Mouse (Mus musculus) spleen, postnatal 14 days (tissue): ENCODE data around the gene Ckmt2.

ENCODE experiments used
- DNase-seq, 2 experiments: peaks; one replicate each; pipeline ENCODE4 v3.0.0; 2021 to 2022; ENCODE audit warnings: low spot score in 2 of 2

Ckmt2 gene

DNA sequence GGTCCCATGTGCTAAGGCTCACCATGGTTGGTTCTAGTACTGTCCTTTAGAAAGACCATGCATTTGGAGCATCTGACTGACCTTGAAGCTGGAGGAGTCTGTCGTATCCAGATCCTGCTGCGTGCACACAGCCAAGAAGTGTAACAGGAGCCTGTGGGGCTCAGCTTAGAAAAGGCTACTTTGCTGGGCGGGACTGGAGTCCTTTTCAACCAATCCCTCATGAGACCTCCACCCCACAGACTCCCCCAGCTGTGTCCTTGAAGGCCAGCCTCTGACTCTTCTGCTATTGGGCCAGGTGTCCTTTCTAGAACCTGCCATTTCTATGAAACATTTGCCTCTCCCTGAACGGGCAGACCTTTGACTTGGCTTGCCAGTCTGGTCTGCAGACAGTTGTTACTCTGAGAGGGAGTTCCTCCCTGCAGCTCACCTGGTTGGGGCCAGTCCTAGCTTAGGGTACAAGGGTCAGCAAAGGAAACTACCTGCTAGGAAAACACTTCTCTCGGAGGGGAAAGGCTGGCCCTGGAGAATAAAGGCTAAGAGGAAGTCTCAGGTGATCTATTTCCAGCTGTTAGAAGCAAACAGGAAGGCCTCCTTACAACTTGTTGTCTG, at the start of gene Ckmt2:
Gene Ckmt2, minus strand, starts transcription at position 145 of the 609 bp plus-strand sequence.
- DNase-seq, result no peak

DNA sequence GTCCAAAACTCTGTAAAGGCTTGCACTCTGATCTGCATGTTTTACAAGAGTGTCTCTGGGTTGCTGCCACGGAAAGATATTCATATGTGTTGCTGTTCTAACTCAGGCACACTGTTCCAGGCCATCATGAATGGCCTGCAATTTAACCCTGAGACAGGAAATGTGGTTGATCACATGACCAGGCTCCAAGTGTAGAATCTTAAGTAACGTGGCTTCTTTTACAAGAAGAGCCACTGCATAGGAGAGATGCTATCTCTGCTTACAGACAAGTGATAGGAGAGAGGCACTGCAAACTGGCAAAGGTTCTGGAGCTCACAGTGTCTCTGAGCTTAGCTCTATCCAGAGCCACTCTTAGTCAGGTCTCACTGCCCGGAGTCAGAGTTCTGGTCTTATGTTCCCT, 44.3 kb upstream of the Ckmt2 start:
- DNase-seq, result no peak

DNA sequence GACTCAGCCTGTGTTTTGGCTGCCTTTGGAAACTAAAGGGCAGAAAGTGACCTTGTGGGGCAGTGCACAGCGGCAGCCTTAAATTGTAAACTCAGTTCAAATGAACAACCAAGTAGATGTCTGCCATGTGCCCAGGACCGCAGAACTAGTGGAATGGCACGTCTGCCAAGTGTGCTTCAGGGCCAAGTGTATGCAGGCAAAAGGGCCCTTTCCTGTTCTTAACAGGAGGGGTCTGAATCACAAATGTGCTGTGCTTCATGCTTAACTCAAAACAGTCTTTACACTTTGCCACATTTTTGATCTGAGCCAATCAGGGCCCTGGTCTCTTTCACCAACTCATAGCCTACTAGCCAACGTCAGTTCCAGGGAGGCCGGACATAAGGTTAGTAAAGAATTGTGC, 42.1 kb upstream of the Ckmt2 start:
- DNase-seq, result no peak

DNA sequence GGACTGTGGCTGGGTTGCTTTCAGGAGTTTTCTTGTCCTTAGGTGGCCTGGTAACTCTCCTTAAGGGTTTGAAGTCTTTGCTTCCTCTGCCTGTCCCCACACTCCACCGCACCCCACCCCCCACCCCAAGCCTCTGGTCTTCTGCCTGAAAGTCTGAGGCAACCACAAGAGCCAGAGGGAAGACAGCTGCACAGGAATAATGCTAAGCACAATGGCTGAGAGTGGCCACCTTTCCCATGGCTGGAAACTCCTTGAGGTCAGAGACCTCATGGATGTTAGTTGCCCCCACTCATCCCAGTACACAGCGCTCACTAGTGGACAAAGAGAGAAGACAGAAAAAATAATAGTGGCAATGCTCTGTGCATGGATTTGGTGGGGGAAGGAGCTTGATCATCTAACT, 41.1 kb upstream of the Ckmt2 start:
- no peak for DNase-seq

DNA sequence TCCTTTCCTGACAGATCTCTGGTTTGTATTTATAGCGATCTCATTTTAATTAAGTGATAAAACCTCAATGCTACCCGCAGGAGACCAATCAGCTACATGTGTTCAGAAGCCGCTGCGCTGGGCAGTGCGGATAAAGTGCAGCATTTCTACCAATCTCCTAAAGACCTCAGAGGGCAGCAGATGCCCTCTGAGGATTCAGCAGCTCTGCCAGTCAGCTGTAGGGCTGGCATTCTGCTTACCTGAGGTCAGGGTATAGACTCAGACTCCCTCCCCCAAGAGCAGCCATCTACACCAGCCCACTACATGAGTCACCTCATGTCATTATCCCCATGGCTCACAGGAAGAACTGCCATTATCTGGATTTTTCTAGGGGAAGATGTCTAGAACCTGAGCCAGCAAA, 39.6 kb upstream of the Ckmt2 start:
- DNase-seq, result no peak

DNA sequence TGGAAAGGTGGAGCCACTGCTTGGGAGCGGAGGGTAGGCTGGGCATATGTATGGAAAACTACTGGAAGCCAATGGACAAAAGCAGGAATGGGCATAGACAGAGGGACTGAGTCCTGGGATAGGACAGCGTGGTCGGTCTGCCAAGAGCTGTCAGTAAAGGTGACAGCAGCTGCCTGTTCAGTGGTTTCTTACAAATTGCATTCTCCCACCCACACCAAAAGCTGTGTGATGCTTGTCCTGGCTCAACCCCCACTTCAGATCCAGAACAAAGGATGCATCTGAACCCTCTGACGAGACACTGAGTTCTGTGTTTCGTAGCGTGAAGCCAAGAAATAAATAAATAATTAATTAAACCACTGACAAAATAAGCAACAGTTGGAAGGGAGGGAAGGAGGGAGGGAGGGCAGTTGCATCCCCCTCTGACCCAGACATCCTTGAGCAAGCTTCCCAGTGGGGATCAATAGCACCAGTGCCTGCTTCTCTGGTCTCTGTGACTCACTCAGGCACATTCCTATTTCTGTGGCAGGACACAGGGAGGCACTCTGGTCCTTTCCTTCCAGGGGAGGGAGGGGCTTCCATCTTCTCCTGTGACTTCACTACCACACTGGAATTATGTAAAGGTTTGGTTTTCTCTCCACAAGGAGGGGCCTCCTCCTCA, 39.0 kb upstream of the Ckmt2 start:
- no peak for DNase-seq

DNA sequence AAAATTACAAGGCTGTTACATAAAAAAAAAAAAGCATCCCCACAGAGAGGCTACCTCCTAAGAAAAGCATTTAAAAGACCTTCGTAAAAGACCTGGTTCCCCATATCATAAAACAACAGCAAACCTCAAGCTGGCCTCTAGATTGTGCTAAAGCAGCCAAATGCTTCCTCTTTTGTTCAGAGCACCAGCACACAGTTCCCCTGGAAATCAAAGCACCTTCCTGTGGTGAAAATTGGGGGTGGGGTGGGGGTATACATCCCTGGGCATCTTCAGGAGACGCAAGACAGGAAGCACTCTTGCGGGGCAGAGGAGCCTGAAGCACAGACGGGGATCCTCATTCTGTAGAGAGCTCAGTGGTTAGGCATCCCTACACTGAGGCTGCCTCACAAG, 38.5 kb upstream of the Ckmt2 start:
- no peak for DNase-seq

DNA sequence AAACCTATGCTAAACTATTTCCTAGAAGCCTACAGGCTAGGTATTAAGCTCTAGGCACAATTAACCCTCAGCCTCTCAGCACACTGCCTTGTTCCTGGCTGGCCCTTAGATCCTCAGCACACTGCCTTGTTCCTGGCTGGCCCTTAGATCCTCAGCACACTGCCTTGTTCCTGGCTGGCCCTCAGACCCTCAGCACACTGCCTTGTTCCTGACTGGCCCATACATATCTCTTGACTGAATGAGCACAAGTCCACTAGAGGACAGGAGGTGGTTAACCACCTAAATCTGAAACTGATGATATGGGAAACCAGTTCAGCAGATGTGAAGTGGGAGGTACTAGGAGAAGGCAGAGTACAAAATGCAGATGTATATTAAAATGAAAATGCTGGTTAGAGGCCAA, 35.0 kb upstream of the Ckmt2 start:
- DNase-seq, result no peak

DNA sequence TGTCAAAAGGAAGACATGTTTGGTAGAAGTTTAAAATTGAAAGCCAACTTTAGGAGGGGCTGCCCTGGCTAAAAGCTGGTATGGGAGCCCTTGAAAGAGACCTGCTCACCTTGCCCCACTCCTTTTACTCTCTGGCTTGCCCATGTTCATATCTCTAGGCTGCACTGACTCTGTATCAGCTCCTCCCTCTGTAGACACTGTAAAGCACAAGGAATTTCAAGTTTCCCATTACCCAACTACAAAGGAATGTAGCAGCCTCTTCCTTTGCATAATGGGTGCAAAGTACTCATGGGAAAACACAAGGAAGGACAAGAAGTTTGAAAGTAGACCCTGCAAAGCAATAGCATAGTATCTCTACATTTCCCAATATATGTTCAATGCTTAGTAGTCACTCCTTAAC, 34.5 kb upstream of the Ckmt2 start:
- no peak for DNase-seq

DNA sequence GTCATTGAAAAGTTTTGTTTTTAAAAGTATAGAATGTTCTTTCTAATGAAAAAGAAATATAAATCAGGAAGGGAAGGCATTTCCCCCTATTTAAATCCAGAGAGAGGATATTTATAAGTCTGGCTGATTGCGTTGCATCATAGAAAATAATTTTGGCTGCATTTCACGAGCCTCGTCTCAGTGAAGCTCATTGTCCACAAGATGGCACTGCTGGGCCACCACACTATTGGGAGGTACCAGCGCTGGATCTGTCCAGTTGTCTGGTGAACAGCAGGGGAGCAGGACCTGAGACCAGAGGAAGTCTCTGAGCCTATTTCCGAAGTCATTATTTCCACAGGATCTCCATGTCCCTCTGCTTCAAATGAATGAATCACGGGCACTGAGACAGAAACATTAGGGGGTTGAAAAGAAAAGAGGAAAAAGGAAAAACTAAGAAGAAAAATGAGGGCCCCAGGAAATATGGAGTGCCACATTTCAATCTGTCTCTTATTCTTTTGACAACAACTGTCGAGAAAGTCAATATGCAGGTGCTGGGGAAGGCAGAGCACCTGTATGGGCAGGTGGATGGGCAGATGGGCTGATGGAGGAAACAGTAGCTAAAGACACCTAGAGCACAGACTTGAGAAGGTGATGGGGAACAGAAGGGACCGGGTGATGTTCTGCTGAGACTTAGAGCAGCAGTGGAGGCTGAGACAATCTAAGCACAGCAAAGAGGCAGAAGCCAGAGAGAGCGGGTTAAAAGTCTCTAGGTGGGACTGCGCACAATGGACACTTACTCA, 31.7 kb upstream of the Ckmt2 start:
- DNase-seq, result peak; percentile 15 to 62

DNA sequence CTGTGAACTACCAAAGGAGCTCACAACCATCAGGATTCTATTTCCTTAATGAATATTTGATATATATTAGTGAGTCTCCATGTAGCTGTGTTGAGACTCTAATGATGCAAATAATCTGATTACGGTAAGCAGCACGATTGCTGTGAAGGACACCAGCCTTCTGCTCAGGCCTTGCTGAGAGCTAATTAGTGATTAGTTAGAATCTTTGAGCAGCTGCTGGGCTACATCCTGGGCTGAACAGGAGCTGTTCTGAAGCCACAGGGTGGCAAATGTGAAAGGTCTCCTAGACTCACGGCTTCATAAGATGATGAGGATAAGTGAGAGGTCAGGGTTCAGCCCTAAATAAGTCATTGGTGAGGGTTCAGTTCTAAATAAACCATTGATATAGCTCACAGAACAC, 29.7 kb upstream of the Ckmt2 start:
- DNase-seq, result no peak

DNA sequence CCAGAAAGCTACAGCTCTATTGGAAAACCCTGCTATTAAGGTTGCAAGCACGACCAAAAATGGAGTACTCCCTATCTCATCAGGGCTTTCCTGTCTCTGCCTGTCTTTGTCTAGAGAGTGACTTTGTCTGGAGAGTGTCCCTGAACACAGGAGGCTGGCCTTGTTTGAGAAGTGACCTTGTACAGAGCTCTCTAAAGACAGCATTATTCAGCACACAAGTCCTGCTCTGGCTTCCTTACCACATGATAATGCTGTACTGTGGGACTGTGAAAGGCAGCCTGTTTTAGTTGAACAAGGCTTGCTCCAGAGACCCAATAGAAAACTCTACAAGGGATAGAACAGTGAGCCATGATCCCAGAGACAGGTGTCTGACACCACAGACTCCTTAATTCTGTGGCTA, 19.8 kb upstream of the Ckmt2 start:
- DNase-seq, result no peak

DNA sequence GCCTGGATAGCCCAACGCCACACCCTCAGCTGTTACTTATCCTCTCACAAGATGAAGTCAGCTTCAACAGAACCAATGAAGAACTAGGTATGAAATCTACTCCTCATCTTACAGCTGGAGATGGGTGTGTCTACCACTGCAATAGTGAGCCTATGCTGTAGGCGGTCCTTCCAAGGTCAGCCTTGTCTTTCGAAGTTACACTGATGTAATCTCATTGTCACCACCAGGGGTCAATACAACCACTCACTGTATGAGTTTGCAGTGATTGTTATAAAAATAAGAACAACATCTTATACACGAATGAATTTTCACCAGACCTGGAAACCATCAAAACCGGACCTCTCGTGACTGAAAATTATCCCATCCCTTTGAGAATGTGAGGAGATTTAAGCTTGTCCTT, 16.4 kb upstream of the Ckmt2 start:
- DNase-seq, result no peak

DNA sequence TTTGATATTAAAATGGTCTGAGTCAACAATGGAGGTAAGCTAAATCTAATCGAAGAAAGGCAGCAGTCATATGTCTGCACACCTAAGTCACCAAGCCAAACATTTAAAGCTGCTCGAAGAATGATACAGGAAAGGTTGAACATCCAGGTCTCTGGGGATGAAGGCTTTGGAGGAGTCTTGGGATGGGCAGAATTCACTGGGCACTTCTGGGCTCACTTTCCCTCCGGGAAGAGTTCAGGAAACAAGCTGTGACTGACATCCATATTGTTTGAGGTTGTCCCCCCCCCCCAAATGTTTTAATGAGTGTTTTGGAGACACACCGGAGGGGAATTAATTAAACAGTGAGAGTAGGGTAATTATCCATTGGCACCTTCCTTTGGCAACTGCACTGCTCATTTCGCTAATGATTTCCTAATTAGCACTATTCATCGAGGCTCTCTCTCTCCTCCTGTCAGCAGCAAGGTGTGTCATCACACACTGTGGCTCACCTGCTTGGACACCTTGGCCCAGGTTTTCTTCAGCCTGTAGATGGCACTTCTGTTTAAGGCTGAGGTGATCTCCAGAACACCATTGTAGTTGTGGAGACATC, 13.4 kb upstream of the Ckmt2 start:
- no peak for DNase-seq

DNA sequence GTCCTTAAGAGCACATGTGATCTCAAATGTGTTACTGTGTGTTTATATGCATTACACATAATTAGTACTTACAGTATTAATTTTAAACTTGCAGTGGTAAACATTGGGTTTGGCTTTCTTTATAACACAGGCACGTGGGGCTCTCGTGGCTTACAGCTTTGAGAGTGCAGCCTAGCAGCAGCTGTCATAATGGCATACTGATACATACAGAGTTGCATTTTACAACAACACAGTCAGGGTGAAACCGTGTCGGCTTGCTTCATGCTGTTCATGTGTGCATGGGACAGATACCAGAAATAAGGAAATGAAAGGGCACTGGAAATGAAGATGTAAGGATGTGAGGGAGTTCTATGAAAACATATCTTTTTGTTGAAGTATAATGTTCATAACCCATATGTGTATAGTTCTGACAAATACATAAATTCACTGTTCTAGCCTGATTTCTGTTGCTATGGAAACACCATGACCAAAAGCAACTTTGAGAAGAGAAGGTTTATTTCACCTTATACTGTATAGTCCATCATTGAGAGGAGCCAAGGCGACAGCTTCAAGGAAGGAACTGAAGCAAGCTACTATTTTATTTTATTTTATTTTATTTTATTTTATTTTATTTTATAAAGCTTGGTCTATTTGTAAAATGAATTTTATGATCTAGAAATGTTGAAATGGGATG, 8.2 kb upstream of the Ckmt2 start:
- no peak for DNase-seq

DNA sequence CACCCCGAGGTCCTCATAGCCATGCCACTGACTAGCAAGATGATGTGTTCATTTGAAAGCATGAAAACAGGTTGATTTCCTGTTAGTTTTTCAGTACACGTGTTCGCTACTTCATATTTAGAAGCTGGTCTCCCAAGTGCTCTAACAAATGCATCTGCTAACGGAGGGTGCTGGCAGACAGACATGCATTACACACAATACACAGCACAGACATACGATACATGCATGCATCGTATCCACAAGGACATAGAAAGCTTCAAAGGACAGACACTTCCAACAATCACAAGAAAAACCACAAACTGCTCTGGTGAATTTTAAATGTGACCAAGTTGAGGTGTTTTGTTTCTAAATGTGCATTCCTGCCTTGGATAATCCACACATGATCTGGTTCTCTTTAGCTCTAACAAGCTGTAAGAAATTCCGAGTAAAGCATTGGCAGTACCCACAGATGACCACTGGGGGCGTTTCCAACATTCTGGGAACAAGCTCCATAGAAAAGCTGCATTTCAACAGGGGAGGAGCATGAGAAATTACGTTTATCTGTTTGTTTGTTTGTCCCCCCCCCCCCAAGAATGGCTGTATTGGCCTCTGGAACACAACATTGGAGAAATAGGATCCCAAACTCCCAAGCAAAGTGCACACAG, 5.3 kb upstream of the Ckmt2 start:
- DNase-seq, result no peak

DNA sequence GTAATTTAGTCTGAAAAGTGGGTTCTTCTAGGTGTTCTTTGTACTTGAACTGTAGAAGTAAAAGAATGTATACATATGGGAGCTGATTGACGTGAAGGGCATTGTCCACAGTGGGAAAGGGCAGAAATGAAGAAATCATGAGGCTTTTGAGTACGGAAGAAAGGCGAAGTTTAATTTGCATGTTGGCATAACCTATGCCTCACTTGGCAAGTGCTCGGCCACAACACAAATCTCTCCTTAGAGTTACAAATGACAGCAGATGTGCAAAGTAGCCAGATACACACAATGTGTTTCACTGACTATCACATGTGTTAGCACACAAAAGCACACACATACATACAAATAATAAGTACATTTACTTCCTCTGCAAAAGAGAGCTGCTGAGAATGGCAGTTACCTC, 3.6 kb upstream of the Ckmt2 start:
- no peak for DNase-seq

DNA sequence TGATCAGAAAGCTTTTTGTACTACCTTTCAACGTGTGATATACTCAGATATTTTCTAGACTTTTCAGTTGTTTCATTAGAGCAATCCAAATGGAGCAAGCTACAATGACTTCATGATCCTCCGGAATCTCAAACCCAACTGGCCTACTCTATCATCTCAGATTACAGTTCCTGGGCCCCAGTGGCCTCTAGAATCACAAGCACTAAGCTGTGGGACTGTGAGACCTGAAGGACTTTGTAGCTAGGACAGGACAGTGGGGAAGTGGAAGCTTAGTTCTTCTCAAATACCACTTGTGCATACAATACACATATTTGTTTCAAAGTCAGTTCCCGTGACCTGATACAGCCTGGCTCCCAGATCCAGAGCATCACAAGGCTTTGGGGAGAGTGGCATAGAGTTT, 1.3 kb upstream of the Ckmt2 start:
- no peak for DNase-seq

DNA sequence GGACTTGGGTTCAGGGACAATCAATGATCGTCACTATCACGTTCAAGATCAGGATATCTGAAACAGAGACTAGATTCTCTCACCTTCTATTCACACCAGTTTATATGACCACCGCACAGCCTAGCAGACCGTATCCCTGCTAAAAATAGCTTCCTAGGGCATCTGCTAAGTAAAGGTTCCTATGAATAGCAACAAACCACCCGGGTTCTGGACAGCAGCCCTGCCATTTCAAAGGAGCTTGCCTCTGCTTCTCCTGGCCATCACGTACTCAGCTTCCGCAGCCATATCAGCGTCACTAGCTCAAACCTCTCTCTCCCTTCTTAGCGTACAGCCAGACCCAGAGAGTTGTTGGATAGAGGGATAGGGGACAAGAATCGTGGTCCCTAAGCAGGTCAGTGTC, 665 bp upstream of the Ckmt2 start:
- DNase-seq, result no peak

DNA sequence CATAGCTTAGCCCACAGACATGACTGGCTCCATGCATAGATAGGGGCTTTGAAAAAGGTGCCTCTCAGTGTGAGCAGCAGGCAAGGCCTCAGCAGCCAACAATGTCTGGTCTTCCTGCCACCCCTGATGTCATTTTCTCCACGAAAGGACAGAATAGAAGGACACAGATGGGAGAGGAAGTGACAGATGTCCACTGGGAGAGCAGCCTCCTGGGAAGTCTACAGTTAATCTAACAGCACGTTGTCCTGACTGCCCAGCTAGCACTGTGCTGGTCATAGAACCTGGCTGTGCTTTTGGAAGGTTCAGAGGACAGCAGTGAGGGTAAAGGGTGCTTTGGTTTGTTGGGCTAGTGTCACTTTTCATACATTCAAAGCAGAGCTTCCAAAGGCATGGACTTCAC, 1.1 kb downstream of the Ckmt2 start:
- DNase-seq, result no peak

DNA sequence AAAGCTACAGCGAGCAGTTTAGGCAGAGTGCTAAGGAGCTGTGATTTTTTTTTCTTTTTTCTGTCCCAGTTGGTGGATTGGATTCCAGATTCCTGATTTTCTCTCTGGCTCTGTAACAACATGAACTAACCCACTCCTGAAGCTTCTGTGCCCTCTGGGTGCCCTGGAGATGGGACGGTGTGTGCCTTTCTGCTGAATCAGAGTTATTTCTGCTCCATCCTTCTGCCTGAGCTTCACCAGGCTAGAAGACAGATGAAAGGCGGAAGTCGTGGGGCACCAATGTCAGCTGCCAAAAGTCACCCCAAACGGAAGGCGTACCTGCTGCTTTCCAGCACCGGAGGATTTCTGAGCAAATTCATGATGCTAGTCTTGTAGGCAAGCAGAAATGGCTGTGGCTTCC, 2.1 kb downstream of the Ckmt2 start:
- no peak for DNase-seq
